Mouse (Mus musculus) lung, embryonic 16.5 days (tissue): ENCODE measurements at regions not wholly inside any gene's neighbourhood (a gene's known extent, or its start where the extent isn't known, plus 50 kb on each side); places are given as distances from the start of the nearest gene placed in this dataset.

ENCODE experiments used
- ATAC-seq: fragments of 200-750 bp; cut with Nextera tagmentation; 2 replicates; pipeline ENCODE4 v1.8.0; 2017; ENCODE audit warnings: low read depth, mild to moderate bottlenecking, moderate library complexity
- H3K27ac ChIP-seq: fragments of 300-500 bp; sonication (generic); 2 replicates; pipeline ENCODE4 v1.5.1; 2014; ENCODE audit warnings: mild to moderate bottlenecking, control low read depth, low read length
- H3K27me3 ChIP-seq: fragments of 300-500 bp; sonication (generic); 2 replicates; pipeline ENCODE4 v1.6.1; 2014; ENCODE audit warnings: low read depth, low read length, mixed read lengths; ENCODE audit not compliant: control insufficient read depth, insufficient read depth
- H3K36me3 ChIP-seq: fragments of 300-500 bp; sonication (generic); 2 replicates; pipeline ENCODE4 v1.6.1; 2014; ENCODE audit warnings: low read length; ENCODE audit not compliant: control insufficient read depth, insufficient read depth
- H3K4me1 ChIP-seq: fragments of 300-500 bp; sonication (generic); replicated peaks from 2 replicates; pipeline ENCODE4 v1.6.1; 2014; ENCODE audit warnings: low read length, mixed read lengths; ENCODE audit not compliant: control insufficient read depth, insufficient read depth
- H3K4me2 ChIP-seq: fragments of 300-500 bp; sonication (generic); 2 replicates; pipeline ENCODE4 v1.6.1; 2014; ENCODE audit warnings: low read depth, low read length, control low read depth
- H3K4me3 ChIP-seq: fragments of 300-500 bp; sonication (generic); 2 replicates; pipeline ENCODE4 v1.5.1; 2014; ENCODE audit warnings: mild to moderate bottlenecking, low read length, control low read depth
- H3K9ac ChIP-seq: fragments of 300-500 bp; sonication (generic); 2 replicates; pipeline ENCODE4 v1.6.1; 2014; ENCODE audit warnings: low read length, control low read depth
- H3K9me3 ChIP-seq: fragments of 300-500 bp; sonication (generic); 2 replicates; pipeline ENCODE4 v1.6.1; 2016; ENCODE audit warnings: low read length; ENCODE audit not compliant: control insufficient read depth
- WGBS: fragments of 180-500 bp; shearing (Covaris S2); extraction: QIAGEN DNeasy Blood & Tissue Kit; methylation state at CpG from one replicate; pipeline ENCODE4 v1.1.7; 2014; 5-methylcytosine and 5-hydroxymethylcytosine counted together

DNA sequence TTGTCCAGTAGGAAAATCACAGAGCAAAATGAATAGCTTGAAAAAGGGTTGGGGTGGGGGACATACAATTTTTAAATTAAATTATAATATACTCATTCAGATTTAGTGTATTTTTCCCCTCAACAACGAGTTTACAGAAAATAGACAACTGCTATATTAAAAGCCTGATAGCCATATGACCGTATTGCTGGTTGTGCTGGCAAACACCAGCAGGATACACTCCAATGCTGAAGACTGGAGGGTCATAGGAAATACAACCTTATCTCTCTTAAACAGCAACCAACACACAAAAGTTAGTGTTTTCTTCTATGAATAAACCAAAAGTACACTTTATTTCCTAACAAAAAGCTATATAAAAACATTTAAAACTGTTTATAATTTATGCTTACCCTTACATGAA lies 206.4 kb upstream of the P2ry1 start:
- H3K4me2 ChIP-seq: no peak overlapping the region
- no peaks in the 10 kb centered on the region for H3K27me3 ChIP-seq
- H3K27ac ChIP-seq: no peak overlapping the region
- WGBS: 80% methylated on average over 2 of the region's 2 CpGs
- no peak overlapping the region for H3K4me3 ChIP-seq
- no peaks in the 10 kb centered on the region for H3K4me1 ChIP-seq
- no peaks in the 10 kb centered on the region for H3K9me3 ChIP-seq
- H3K36me3 ChIP-seq: no peaks in the 10 kb centered on the region
- no peak overlapping the region for H3K9ac ChIP-seq
- ATAC-seq: no peak

DNA sequence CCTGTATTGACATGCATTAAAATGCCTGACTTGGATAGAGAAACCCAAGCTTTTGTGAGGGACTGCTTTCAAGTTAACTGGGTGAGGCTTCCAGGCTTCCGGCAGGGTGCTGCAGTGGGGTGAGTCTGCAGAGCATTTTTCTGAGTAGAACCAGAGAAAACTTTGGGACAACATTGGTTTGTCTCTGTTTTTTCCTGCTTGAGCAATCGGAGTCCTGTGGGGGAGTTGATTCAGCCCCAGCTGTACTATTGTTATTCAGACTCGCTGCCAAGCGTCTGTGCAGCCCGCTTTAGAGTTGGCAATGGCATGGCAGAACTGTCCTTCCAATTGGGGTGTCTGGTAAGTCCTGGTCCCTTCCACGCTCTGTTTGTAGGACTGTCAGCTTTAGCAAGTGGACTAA lies 204.8 kb upstream of the P2ry1 start:
- Histone ChIP-seq H3K9me3 (no peaks in the 10 kb centered on the region), H3K27ac (no peak overlapping the region), H3K4me1 (no peaks in the 10 kb centered on the region), H3K4me2 (no peak overlapping the region), H3K9ac (no peak overlapping the region), H3K4me3 (no peak overlapping the region), H3K36me3 (no peaks in the 10 kb centered on the region), H3K27me3 (no peaks in the 10 kb centered on the region)
- no peak for ATAC-seq
- 85% methylated on average over 6 of the region's 6 CpGs for WGBS

DNA sequence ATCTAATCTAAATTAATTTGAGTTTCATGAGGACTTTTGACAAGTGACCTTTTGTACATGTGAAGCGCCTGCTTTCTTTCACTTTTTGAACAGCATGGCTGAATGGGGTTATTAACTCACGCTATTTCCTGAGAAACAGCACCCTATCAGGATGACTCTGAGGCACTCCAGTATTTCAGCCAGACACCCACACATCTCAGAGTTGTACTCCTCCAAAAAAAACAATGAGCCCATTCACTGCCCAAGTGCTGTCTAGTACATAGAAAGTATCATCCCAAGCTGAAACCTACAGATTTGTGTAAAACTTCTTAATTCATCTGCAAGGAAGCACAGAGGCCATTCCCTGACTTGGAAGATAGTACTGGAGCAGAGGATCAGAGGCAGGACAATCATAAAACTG lies 204.1 kb upstream of the P2ry1 start:
- WGBS: 82% methylated on average over 2 of the region's 2 CpGs
- no peaks in the 10 kb centered on the region for H3K4me1 ChIP-seq
- ATAC-seq: no peak
- no peaks in the 10 kb centered on the region for H3K27me3 ChIP-seq
- H3K9ac ChIP-seq: no peak overlapping the region
- H3K4me2 ChIP-seq: no peak overlapping the region
- H3K36me3 ChIP-seq: no peaks in the 10 kb centered on the region
- no peaks in the 10 kb centered on the region for H3K9me3 ChIP-seq
- no peak overlapping the region for H3K27ac ChIP-seq
- no peak overlapping the region for H3K4me3 ChIP-seq

DNA sequence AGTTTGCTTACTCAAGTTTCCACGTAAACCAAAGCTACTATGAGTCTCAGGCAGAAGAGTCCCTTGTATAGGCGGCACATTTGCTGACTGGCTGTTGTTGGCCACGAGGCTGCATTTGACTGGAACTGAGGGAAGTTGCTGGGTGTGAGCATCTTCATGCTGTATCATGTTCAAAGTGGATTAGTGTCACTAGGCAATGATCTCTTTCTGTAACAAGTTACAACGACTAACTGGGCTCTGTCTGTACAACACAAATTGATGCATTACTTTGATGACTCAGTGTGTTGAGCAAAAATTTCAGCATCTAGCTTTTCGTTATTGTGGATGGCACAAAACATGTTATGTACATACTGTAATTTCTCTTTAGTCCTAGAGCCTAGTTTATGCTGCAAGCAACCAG lies 203.7 kb upstream of the P2ry1 start:
- H3K4me2 ChIP-seq: no peak overlapping the region
- H3K36me3 ChIP-seq: no peaks in the 10 kb centered on the region
- no peaks in the 10 kb centered on the region for H3K27me3 ChIP-seq
- no peak overlapping the region for H3K4me3 ChIP-seq
- no peaks in the 10 kb centered on the region for H3K9me3 ChIP-seq
- no peak for ATAC-seq
- H3K27ac ChIP-seq: no peak overlapping the region
- H3K9ac ChIP-seq: no peak overlapping the region
- no peaks in the 10 kb centered on the region for H3K4me1 ChIP-seq
- 80% methylated on average over 5 of the region's 5 CpGs for WGBS

DNA sequence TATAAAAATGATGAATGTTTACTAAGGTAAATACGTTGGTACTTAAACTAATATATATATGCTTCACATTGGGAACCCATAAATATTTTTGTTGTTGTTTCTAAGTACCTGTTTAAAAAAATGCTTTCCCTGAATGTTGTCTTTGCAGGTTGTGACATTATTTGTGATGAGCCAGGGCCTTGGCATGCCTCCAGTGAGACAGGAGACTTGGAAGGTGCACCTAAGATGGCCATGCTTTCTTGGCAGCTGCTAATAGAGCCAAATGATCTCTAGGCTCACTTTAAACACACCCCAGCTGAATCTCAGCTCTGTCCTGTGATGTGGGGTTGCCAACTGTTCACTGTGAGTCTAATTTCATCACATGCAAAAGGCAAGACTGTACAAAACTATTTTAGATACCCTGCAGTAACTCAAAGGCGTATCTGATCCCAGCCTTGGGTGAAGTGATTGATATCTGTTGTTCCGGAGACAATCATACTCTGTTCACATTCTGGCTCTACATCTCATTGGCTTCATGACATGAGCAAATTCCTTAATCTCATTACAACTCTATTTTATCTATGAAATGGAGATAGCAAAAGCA lies 197.8 kb upstream of the P2ry1 start:
- Histone ChIP-seq H3K27ac (no peak overlapping the region), H3K4me1 (no peaks in the 10 kb centered on the region), H3K9ac (no peak overlapping the region), H3K36me3 (no peaks in the 10 kb centered on the region), H3K9me3 (no peaks in the 10 kb centered on the region), H3K4me3 (no peak overlapping the region), H3K27me3 (no peaks in the 10 kb centered on the region), H3K4me2 (no peak overlapping the region)
- WGBS: 86% methylated on average over 3 of the region's 3 CpGs
- no peak for ATAC-seq

DNA sequence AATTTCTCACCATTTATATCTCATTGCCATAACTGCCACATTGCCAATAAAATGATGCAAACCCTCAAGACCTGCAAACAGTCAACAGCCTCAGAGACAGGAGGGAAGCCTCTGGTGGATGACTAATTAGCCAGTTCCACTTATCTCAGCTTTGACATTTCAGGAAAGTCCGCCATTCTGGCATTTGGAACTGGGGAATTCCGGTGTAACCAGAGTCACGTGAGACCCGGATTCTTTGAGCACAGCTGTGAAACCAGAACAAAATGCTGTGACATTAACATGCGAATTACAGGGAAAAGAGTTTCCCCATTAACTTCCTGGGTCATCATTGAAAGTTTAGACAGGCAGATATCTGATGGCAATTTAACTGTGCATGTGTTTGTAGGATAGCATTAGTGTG lies 190.7 kb upstream of the P2ry1 start:
- ATAC-seq: no peak
- H3K4me1 ChIP-seq: no peaks in the 10 kb centered on the region
- no peak overlapping the region for H3K9ac ChIP-seq
- 48% methylated on average over 5 of the region's 5 CpGs for WGBS
- no peaks in the 10 kb centered on the region for H3K36me3 ChIP-seq
- no peaks in the 10 kb centered on the region for H3K27me3 ChIP-seq
- H3K4me2 ChIP-seq: no peak overlapping the region
- H3K4me3 ChIP-seq: no peak overlapping the region
- no peaks in the 10 kb centered on the region for H3K9me3 ChIP-seq
- H3K27ac ChIP-seq: no peak overlapping the region

DNA sequence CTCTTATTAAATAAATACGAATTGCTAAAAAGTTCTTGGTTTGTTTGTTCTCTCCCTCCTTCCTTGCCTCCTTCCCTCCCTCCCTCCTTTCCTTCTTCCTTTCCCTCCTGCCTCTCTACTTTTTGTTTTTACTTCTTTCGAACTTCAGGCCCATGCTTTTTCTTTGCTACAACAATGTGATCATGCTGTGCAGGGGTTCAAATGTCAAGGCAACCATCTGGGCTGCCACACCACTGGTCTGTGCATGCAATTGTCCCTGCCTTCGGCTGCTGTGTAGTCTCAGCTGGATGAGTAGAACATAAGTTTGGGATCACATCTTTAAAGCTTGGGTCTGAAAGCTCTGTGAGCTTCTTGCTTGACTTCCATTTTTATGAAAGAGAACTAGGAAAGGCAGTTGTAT lies 189.1 kb upstream of the P2ry1 start:
- Histone ChIP-seq H3K27me3 (no peaks in the 10 kb centered on the region), H3K4me3 (no peak overlapping the region), H3K36me3 (no peaks in the 10 kb centered on the region), H3K4me1 (no peaks in the 10 kb centered on the region), H3K27ac (no peak overlapping the region), H3K9me3 (no peaks in the 10 kb centered on the region), H3K4me2 (no peak overlapping the region), H3K9ac (no peak overlapping the region)
- ATAC-seq: no peak
- WGBS: 73% methylated on average over 3 of the region's 3 CpGs

DNA sequence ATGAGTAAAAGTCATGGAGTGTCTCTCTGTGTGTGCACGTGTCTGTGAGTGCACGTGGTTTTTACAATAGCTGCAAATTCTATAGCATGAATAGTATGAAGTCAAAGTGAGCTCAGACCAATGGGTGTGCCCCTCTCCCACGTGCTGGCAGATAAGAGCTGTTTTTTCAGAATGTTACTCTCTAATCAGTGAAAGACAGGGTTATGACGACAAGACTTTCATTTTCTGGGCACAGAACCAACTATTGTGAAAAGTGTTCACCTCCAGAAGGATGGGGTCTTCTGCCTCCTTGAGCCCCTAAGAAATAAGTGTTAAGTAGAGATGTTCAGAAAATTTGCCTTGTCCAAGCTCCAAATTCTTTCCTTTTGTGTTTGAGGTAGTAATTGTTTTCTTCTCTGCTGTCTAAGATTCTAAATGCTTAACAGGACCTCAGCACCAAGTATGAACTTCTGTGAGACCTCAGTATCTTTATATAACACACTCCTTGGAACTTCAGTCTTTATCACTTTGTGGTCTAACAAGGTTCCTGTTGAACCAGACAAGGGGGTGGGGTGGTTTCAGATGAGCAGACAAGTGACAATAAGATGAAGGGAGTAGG lies 182.8 kb upstream of the P2ry1 start:
- H3K4me3 ChIP-seq: no peak overlapping the region
- no peaks in the 10 kb centered on the region for H3K27me3 ChIP-seq
- H3K4me2 ChIP-seq: no peak overlapping the region
- H3K9me3 ChIP-seq: no peaks in the 10 kb centered on the region
- no peak overlapping the region for H3K27ac ChIP-seq
- ATAC-seq: no peak
- H3K4me1 ChIP-seq: no peaks in the 10 kb centered on the region
- 35% methylated on average over 4 of the region's 4 CpGs for WGBS
- no peak overlapping the region for H3K9ac ChIP-seq
- H3K36me3 ChIP-seq: no peaks in the 10 kb centered on the region

DNA sequence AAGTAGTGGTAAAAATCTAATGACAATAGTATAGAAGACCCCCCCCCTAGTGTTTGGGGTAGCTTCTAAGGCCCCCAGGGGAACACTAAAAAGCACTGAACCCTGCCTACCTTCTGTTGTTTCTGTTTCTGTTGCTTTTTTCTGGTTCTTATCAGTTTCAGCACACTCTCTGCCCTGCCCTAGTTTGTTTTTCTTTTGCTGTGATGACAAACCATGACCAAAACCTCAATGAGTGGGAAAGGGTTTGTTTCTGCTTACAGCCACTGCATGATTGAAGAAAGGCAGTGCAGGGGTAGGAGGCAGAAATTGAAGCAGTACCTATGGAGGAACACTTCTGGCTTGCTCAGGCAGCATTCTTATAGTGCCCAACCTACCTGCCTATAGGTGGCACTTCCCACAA lies 181.1 kb upstream of the P2ry1 start:
- Histone ChIP-seq H3K27ac (no peak overlapping the region), H3K4me1 (no peaks in the 10 kb centered on the region), H3K9ac (no peak overlapping the region), H3K9me3 (no peaks in the 10 kb centered on the region), H3K27me3 (no peaks in the 10 kb centered on the region), H3K36me3 (no peaks in the 10 kb centered on the region), H3K4me3 (no peak overlapping the region), H3K4me2 (no peak overlapping the region)
- ATAC-seq: no peak

DNA sequence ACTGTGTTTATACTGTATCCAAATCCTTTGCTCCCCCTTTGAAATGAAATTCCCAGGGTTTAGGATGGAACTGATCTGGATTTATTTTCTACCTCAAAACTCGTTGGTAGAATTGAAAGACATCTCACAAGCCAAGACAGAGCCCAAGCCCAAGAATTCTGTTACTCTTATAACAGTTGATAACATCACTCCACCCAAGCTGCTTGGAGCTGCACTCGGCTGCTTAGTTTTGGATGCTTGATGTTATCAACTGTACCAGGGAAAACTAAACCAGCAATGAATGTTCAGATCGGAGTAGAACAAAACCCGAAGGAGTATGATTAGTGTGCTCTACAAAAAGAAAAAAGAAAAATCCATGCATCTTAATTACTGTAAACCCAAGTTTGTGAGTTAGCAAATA lies 175.8 kb upstream of the P2ry1 start:
- no peak overlapping the region for H3K27ac ChIP-seq
- WGBS: 51% methylated on average over 4 of the region's 4 CpGs
- H3K9me3 ChIP-seq: no peaks in the 10 kb centered on the region
- no peaks in the 10 kb centered on the region for H3K4me1 ChIP-seq
- H3K27me3 ChIP-seq: no peaks in the 10 kb centered on the region
- no peak overlapping the region for H3K9ac ChIP-seq
- ATAC-seq: no peak
- H3K4me3 ChIP-seq: no peak overlapping the region
- no peak overlapping the region for H3K4me2 ChIP-seq
- H3K36me3 ChIP-seq: no peaks in the 10 kb centered on the region
